Mouse (Mus musculus) macrophage (primary cell): ENCODE measurements around the gene Abcg8. TPM values are rescaled to one million over a fixed set of nuclear protein-coding genes. Genes with fewer than 3 reads are reported as not detected.
A peak's percentile ranks its signal among the peaks of the same experiment; 100 is the strongest.

Experiments
- H3K27ac ChIP-seq: fragments of 350-480 bp; formaldehyde crosslinking; 2 replicates; pipeline ENCODE4 v1.9.0; 2021
- H3K36me3 ChIP-seq: fragments of 350-480 bp; formaldehyde crosslinking; 2 replicates; pipeline ENCODE4 v1.9.0; 2021; ENCODE audit errors: inconsistent target
- H3K4me3 ChIP-seq: fragments of 350-480 bp; formaldehyde crosslinking; 2 replicates; pipeline ENCODE4 v1.9.0; 2021; ENCODE audit errors: inconsistent target
- H3K79me2 ChIP-seq: fragments of 350-480 bp; formaldehyde crosslinking; 2 replicates; pipeline ENCODE4 v1.9.0; 2021; ENCODE audit errors: inconsistent target
- WGBS: methylation state at CpG from one replicate; pipeline ENCODE4 v1.1.7; 2026; ENCODE audit warnings: inconsistent platforms; ENCODE audit not compliant: missing documents; 5-methylcytosine and 5-hydroxymethylcytosine counted together
- polyA plus RNA-seq: library from polyadenylated mRNA; stranded (reverse); fragments of 250-400 nt; gene quantifications from 3 replicates; pipeline ENCODE4 v1.2.4, GENCODE M21; 2018; ENCODE audit warnings: inconsistent platforms
- total RNA-seq, 78 experiments: library from RNA; depleted of rRNA; stranded (reverse); fragments of 250-400 nt; gene quantifications; 1 replicate in 9 of 78; 2 replicates in 24 of 78; 3 replicates in 43 of 78; 4 replicates in 2 of 78; pipeline ENCODE4 v1.2.4; 2018; ENCODE audit warnings: inconsistent platforms in 56 of 78

Abcg8 gene
- not detected for total RNA-seq (2018; cell fraction: chromatin; rRNA removed)
- not detected for total RNA-seq (2018; cell fraction: cytosol; rRNA removed)
- not detected for total RNA-seq (2018; cell fraction: nucleus; rRNA removed)
- not detected in 3 replicates for polyA plus RNA-seq

GRCm38 (mm10) chr17:84675951-84676366 lies at the start of gene Abcg8:
Gene Abcg8, plus strand, starts transcription at chr17:84676302.
- 6% methylated on average over 23 of the region's 24 CpGs for WGBS

DNA sequence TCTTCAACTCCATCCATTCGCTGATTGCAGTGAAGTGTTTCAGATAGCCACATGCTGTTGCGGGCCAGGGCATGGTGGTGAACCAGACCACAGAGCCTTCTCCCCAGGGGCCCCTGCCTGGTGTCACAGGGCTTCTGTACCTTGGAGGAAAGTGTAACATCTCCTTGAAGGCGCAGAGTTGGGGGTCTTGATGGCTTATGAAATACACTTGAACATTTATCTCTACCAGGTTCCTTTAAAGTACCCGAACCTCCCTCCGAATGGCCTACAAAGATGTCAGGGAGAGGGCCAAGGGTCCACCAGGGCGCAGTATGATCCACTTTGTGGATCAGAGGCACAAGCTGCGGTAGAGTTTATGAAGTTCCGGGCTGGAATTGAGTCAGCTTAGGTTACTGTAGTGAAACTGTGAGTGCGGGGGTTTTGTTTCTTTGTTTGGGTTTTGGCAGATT lies 49.2 kb upstream of the Abcg8 start:
- Histone ChIP-seq H3K79me2 (no peaks in the 10 kb centered on the region), H3K36me3 (no peaks in the 10 kb centered on the region), H3K27ac (no peak overlapping the region), H3K4me3 (peak overlapping the region; percentile 30)
- 71% methylated on average over 9 of the region's 9 CpGs for WGBS

More at GRCm38 (mm10) chr17:84675951-84676366, at the start of gene Abcg8:
- Histone ChIP-seq H3K27ac (no peak within 1 kb of the TSS), H3K4me3 (no peak within 1 kb of the TSS), H3K79me2 (no peaks in the 10 kb centered on the region), H3K36me3 (no peaks in the 10 kb centered on the region)

- WGBS, result 99% methylated on average over 10 of the region's 10 CpGs
- H3K4me3 ChIP-seq, result no peak overlapping the region
- H3K36me3 ChIP-seq, result no peaks in the 10 kb centered on the region
- H3K79me2 ChIP-seq, result no peaks in the 10 kb centered on the region
- H3K27ac ChIP-seq, result no peak overlapping the region
Observed at GRCm38 (mm10) chr17:84627721-84628120, 48.4 kb upstream of the Abcg8 start.

DNA sequence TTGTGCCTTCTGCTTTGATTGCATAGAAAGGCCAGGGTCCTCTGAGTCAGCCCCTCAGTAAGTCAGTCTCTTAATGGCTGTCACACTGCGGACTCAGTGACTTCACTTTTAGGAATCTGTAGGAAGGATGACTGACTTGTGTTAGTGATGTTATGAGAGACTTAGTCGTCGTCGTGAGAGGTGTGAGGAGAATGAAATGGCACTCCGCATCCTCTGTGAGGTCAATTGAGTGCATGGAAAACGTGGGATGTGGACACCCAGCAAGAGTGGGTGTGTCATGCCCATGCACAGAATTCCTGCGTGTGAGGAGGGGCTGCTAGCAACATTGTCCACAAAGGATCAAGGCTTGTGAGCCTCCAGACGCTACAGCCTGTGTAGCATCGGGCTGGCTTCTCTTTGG lies 47.5 kb upstream of the Abcg8 start:
- H3K27ac ChIP-seq, result no peak overlapping the region
- no peaks in the 10 kb centered on the region for H3K79me2 ChIP-seq
- 93% methylated on average over 9 of the region's 9 CpGs for WGBS
- H3K36me3 ChIP-seq, result no peaks in the 10 kb centered on the region
- no peak overlapping the region for H3K4me3 ChIP-seq

DNA sequence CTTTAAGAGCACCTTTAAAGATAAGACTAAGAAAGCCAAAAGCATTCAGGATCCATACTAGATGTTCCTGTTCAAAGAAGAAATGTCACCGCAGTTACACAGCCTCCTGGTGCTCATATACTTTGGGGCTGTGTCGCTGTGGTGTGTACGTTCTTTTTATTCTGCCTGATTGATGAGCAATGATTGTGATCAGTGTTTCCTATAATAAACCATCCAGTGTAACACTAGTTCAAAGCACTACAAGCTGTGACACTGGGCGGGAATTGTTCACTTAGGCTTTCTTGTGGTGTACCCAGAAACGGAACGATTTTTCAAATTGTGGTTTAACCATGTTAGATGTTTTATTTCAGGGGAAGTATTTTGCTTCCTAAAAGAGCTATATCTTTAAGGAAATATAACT lies 44.3 kb upstream of the Abcg8 start:
- 61% methylated on average over 6 of the region's 6 CpGs for WGBS
- Histone ChIP-seq H3K4me3 (no peak overlapping the region), H3K36me3 (no peaks in the 10 kb centered on the region), H3K27ac (no peak overlapping the region), H3K79me2 (no peaks in the 10 kb centered on the region)

DNA sequence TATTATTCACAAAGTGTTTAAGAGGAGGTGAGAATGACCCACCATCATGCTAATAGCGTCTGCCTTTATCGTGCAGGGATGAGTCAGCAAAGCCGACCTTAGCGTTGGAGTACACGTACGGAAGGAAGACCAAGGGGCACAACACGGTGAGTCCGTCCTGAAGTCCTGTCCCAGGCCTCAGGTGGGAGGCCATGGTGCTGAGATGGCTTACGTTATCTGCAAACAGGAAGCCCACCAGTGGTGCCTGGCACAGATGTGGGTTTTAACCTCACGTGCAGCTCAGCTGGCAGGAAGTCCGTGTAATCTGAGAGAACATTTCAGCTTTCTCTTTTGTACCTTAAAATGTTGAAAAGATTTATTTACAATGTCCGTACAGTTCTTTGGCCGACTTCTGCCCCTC lies 42.7 kb upstream of the Abcg8 start:
- Histone ChIP-seq H3K36me3 (no peaks in the 10 kb centered on the region), H3K79me2 (no peaks in the 10 kb centered on the region), H3K4me3 (no peak overlapping the region), H3K27ac (no peak overlapping the region)
- 10% methylated on average over 13 of the region's 13 CpGs for WGBS

GRCm38 (mm10) chr17:84636328-84636727 lies 39.8 kb upstream of the Abcg8 start:
- Histone ChIP-seq H3K27ac (no peak overlapping the region), H3K36me3 (no peaks in the 10 kb centered on the region), H3K79me2 (no peaks in the 10 kb centered on the region), H3K4me3 (no peak overlapping the region)
- 97% methylated on average over 8 of the region's 8 CpGs for WGBS

DNA sequence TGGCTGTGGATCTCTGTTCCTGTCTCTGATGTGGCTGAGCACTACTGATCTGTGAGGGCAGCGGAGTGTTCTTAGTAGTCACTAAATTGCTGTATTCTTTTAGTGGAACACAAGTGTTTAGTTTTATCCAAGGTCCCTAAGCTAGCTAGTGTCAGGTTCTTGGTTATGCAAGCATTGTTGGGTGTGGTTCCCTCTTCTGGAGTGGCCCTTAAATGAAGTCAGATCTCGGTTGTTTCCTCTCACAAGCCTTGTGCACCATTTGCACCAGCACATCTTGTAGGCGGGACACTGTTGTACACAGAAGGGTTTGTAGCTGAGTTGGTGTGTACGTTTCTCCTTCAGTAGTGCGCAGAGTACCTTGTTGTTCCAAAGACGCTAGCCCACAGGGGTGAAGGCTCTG lies 38.1 kb upstream of the Abcg8 start:
- Histone ChIP-seq H3K36me3 (no peaks in the 10 kb centered on the region), H3K4me3 (no peak overlapping the region), H3K79me2 (no peaks in the 10 kb centered on the region), H3K27ac (no peak overlapping the region)
- 84% methylated on average over 6 of the region's 6 CpGs for WGBS

GRCm38 (mm10) chr17:84639796-84640378 lies 36.2 kb upstream of the Abcg8 start:
- WGBS, result 97% methylated on average over 10 of the region's 10 CpGs
- Histone ChIP-seq H3K4me3 (no peak overlapping the region), H3K36me3 (no peaks in the 10 kb centered on the region), H3K27ac (no peak overlapping the region), H3K79me2 (no peaks in the 10 kb centered on the region)

GRCm38 (mm10) chr17:84641893-84642292 lies 34.2 kb upstream of the Abcg8 start:
- H3K79me2 ChIP-seq, result no peaks in the 10 kb centered on the region
- WGBS, result 58% methylated on average over 3 of the region's 3 CpGs
- no peaks in the 10 kb centered on the region for H3K36me3 ChIP-seq
- H3K4me3 ChIP-seq, result no peak overlapping the region
- H3K27ac ChIP-seq, result no peak overlapping the region

GRCm38 (mm10) chr17:84642324-84642723 lies 33.8 kb upstream of the Abcg8 start:
- no peak overlapping the region for H3K4me3 ChIP-seq
- no peak overlapping the region for H3K27ac ChIP-seq
- WGBS, result 95% methylated on average over 9 of the region's 9 CpGs
- H3K79me2 ChIP-seq, result no peaks in the 10 kb centered on the region
- no peaks in the 10 kb centered on the region for H3K36me3 ChIP-seq

GRCm38 (mm10) chr17:84644292-84645050 lies 31.6 kb upstream of the Abcg8 start:
- Histone ChIP-seq H3K36me3 (no peaks in the 10 kb centered on the region), H3K27ac (no peak overlapping the region), H3K79me2 (no peaks in the 10 kb centered on the region), H3K4me3 (no peak overlapping the region)
- 89% methylated on average over 15 of the region's 16 CpGs for WGBS

DNA sequence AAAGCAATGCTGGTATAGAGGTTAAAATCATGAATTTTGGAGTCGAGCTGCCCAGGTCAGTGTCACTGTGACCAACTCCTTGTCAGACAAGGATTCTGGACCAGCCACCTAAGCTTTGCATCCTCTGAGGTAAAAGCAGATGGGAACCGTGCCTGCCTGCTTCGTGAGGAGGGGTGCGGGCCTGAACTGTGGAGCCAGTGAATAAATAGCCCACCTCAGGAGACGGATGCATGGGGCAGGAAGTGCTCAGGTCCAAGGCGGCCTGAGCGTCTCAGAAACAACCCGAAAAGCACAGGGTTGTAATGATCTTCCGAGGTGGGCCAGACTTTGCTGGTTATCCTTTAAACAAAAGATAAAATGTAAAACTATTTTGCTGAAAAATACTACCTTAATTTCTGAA lies 31.0 kb upstream of the Abcg8 start:
- Histone ChIP-seq H3K27ac (no peak overlapping the region), H3K4me3 (no peak overlapping the region), H3K36me3 (no peaks in the 10 kb centered on the region), H3K79me2 (no peaks in the 10 kb centered on the region)
- WGBS, result 89% methylated on average over 9 of the region's 9 CpGs

GRCm38 (mm10) chr17:84645894-84646293 lies 30.2 kb upstream of the Abcg8 start:
- no peaks in the 10 kb centered on the region for H3K79me2 ChIP-seq
- no peaks in the 10 kb centered on the region for H3K36me3 ChIP-seq
- H3K27ac ChIP-seq, result no peak overlapping the region
- no peak overlapping the region for H3K4me3 ChIP-seq
- WGBS, result 64% methylated on average over 2 of the region's 7 CpGs

DNA sequence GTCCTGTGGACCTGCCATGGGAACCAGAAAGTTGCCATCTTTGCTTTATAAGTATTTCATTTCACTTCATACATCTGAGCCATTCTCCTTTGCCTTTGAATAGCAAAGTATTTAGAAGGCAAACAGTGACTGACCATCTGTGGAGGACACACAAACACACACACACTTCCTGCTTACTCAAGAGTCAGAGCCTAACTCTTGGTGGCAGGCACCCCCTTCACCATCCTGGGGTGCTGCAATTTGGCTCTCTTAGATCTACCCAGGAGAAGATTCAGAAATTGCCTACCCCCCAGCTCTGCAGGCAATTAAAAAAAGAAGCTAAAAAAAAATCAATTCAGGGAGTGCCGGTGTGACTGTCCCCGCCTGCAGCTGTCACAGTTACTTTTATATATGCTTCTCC lies 29.6 kb upstream of the Abcg8 start:
- no peak overlapping the region for H3K27ac ChIP-seq
- no peaks in the 10 kb centered on the region for H3K36me3 ChIP-seq
- 80% methylated on average over 2 of the region's 2 CpGs for WGBS
- no peak overlapping the region for H3K4me3 ChIP-seq
- no peaks in the 10 kb centered on the region for H3K79me2 ChIP-seq
